Mouse (Mus musculus): ENCODE measurements around the gene Dnpep. TPM values are rescaled to one million over a fixed set of nuclear protein-coding genes. Genes with fewer than 3 reads are reported as not detected.

Dnpep gene
- polyA plus RNA-seq, 1 experiment from 2014 or later = 157 TPM

- no peaks in the 10 kb centered on the region for H3K27me3 ChIP-seq (ENCODE audit: low read depth, poor library complexity, severe bottlenecking)
- peak overlapping the region; percentile 63 for H3K27ac ChIP-seq (replicated peaks)
- H3K36me3 ChIP-seq = no peaks in the 10 kb centered on the region
- DNase-seq (ENCODE audit: low spot score) = peak; percentile 83
- WGBS = 4% methylated on average over 7 of the region's 7 CpGs
- no peak overlapping the region for H3K4me3 ChIP-seq
- no peaks in the 10 kb centered on the region for H3K9me3 ChIP-seq (replicated peaks)
- H3K4me1 ChIP-seq = peaks cover 33% of the 10 kb centered on the region
Observed at GRCm38 (mm10) chr1:75289376-75289775, 28.4 kb downstream of the Dnpep start.

DNA sequence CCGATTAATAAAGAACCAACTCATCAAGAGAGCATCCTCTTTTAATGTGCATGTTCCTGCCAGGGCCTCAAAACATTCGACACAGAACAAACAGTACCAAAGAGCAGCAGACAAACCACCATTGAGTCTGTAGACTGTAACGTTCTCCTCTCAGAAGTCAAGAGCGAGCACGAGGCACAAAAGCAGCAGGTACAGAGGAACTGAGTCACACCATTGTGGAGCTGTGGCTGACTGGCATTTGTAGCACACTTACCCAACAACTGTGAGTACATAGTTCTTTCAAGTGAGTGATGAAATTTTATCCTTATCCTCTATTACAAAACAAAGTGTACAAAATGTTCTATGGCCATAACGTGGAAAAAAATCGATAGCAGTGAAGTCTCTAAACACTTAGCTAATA lies 32.9 kb downstream of the Dnpep start:
- H3K27ac ChIP-seq (replicated peaks) = no peak overlapping the region
- 89% methylated on average over 7 of the region's 7 CpGs for WGBS
- no peaks in the 10 kb centered on the region for H3K27me3 ChIP-seq (ENCODE audit: low read depth, poor library complexity, severe bottlenecking)
- peaks cover 15% of the 10 kb centered on the region for H3K4me1 ChIP-seq
- H3K4me3 ChIP-seq = no peak overlapping the region
- H3K36me3 ChIP-seq = no peaks in the 10 kb centered on the region
- peaks cover 14% of the 10 kb centered on the region for H3K9me3 ChIP-seq (replicated peaks)
- no peak for DNase-seq (ENCODE audit: low spot score)

DNA sequence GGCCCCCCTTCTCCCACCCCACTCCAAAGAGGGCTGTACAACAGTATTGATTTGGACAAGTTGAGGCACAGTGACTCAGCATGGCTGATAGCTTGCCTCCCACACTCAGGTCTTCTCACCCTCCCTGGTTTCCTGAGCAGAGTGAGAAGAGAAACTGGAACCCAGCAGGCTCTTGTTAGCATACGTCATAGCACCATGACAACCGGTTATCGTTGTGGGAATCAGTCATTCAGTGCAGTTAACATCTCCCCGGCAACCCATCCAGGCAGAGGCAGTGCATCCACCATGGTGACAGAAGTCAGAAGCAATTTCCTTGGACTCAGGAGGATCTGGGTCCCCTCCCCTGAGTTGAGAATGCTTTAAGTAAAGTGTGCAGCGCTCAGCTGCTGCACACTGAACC lies 34.8 kb downstream of the Dnpep start:
- 77% methylated on average over 5 of the region's 5 CpGs for WGBS
- H3K27ac ChIP-seq (replicated peaks) = no peak overlapping the region
- H3K27me3 ChIP-seq (ENCODE audit: low read depth, poor library complexity, severe bottlenecking) = peaks cover 8% of the 10 kb centered on the region
- H3K36me3 ChIP-seq = no peaks in the 10 kb centered on the region
- H3K9me3 ChIP-seq (replicated peaks) = peaks cover 14% of the 10 kb centered on the region
- H3K4me3 ChIP-seq = no peak overlapping the region
- H3K4me1 ChIP-seq = peaks cover 4% of the 10 kb centered on the region; the same call in 1 of the 2 replicates
- DNase-seq (ENCODE audit: low spot score) = no peak

DNA sequence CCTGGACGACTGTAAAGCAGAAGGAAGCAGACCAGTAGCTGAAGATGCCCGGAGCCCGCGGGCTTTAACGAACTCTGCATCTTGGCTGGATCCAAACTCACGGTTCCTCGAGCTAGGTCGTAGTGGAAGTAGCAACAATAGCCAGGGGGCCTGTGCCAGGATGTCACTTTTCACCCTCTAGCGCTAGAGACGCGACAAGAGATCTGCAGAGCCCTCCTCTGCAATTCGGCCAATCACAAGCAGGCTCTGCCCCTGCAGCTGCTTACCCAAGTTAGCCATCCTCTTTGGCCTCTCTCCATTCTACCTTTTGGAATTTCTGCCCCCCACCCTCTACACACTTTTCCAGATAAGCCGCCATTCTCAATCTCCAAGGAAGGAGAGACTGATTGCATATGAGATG lies 39.6 kb downstream of the Dnpep start, which contains the start of gene Resp18:
Gene Resp18 (minus strand): TSS at position 188 of the 400 bp plus-strand sequence.
- peak within 1 kb of the TSS; percentile 41 for H3K4me3 ChIP-seq
- H3K27me3 ChIP-seq (ENCODE audit: low read depth, poor library complexity, severe bottlenecking) = peaks cover 39% of the 10 kb centered on the region

DNA sequence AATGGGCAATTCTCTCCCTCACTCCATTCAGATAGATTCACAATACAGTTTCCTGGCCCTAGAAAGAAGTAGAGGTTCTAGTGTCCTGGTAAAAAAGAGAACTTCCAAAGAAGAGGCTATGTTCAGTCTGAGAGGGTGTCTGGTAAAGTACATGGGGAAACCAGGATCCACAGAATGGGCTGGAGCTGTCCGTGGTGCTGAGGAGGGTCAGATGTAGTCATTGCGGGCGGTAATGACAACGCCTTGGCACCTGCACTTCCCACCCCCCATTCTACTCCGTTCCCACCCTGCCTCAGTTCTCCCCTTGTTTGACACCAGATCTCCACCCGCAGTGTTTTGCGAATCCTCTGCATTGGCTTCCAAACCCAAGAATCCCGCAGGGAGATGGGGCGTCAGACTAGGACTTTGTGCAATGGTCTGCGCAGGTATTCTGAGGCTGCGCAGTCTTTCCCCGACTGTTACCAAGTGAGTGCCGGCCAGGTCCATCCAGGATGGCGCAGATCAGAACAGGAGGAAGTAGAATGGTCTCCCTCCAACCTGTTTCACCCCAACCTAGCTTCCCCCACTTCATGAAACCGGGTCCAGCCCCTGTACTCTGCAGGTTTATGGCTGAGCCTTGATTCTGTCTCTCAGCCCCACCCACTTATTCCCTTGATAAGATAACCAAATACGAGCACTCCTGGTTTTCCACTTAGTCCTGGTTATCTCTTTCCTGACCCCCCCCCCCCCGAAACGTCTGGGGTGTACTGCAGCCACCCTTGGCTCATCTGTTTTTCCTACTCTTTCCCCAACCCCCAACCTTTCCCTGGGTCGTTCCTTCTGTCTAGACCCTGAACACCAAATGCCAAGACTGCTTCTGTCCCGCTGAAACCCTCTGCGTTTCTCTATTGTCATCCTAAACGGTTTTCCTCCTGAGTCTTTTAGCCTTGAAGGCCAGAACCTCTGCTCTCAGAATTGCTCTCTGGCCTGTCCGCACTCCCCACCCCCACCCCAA lies 40.3 kb downstream of the Dnpep start:
- H3K36me3 ChIP-seq = no peaks in the 10 kb centered on the region
- H3K4me1 ChIP-seq = peaks cover 12% of the 10 kb centered on the region; the same call in 1 of the 2 replicates
- 4% methylated on average over 23 of the region's 23 CpGs for whole genome bisulfite sequencing
- H3K27me3 ChIP-seq (ENCODE audit: low read depth, poor library complexity, severe bottlenecking) = peaks cover 39% of the 10 kb centered on the region
- peaks cover 14% of the 10 kb centered on the region for H3K9me3 ChIP-seq (replicated peaks)
- peak; percentile 60 for DNase-seq (ENCODE audit: low spot score)
- no peak overlapping the region for H3K27ac ChIP-seq (replicated peaks)
- peak overlapping the region; percentile 41 for H3K4me3 ChIP-seq

More for the DNA sequence above, 39.6 kb downstream of the Dnpep start, which contains the start of gene Resp18:
- Histone ChIP-seq H3K4me1 (peaks cover 12% of the 10 kb centered on the region; the same call in 1 of the 2 replicates), H3K27ac (replicated peaks) (no peak within 1 kb of the TSS), H3K9me3 (replicated peaks) (peaks cover 14% of the 10 kb centered on the region), H3K36me3 (no peaks in the 10 kb centered on the region)
- WGBS = 7% methylated on average over 13 of the region's 13 CpGs
- no peak for DNase-seq (ENCODE audit: low spot score)

- H3K4me1 ChIP-seq = peaks cover 16% of the 10 kb centered on the region
- H3K9me3 ChIP-seq (replicated peaks) = no peaks in the 10 kb centered on the region
- no peak within 1 kb of the TSS for H3K27ac ChIP-seq (replicated peaks)
- peak; percentile 44 for DNase-seq (ENCODE audit: low spot score)
- peaks cover 54% of the 10 kb centered on the region for H3K27me3 ChIP-seq (ENCODE audit: low read depth, poor library complexity, severe bottlenecking)
- H3K4me3 ChIP-seq = peak within 1 kb of the TSS; percentile 56
- no peaks in the 10 kb centered on the region for H3K36me3 ChIP-seq
- WGBS = 11% methylated on average over 32 of the region's 32 CpGs
Observed at GRCm38 (mm10) chr1:75264091-75264880, 53.5 kb downstream of the Dnpep start, which contains the start of gene Ptprn. Ptprn (minus strand) TSS chr1:75264502.

- Histone ChIP-seq H3K4me1 (peaks cover 16% of the 10 kb centered on the region), H3K4me3 (peak overlapping the region; percentile 56), H3K27me3 (ENCODE audit: low read depth, poor library complexity, severe bottlenecking) (peaks cover 56% of the 10 kb centered on the region), H3K27ac (replicated peaks) (no peak overlapping the region), H3K36me3 (no peaks in the 10 kb centered on the region), H3K9me3 (replicated peaks) (no peaks in the 10 kb centered on the region)
- WGBS = 2% methylated on average over 40 of the region's 40 CpGs
- peak; percentile 73 for DNase-seq (ENCODE audit: low spot score)
Observed at GRCm38 (mm10) chr1:75262969-75263951, 54.5 kb downstream of the Dnpep start.

- Histone ChIP-seq H3K36me3 (no peaks in the 10 kb centered on the region), H3K27ac (replicated peaks) (no peak overlapping the region), H3K9me3 (replicated peaks) (no peaks in the 10 kb centered on the region), H3K4me1 (peaks cover 16% of the 10 kb centered on the region), H3K4me3 (no peak overlapping the region), H3K27me3 (ENCODE audit: low read depth, poor library complexity, severe bottlenecking) (peaks cover 58% of the 10 kb centered on the region)
- DNase-seq (ENCODE audit: low spot score) = no peak
Observed at GRCm38 (mm10) chr1:75261278-75261677, 56.5 kb downstream of the Dnpep start.

Other genes with a start within 250 kb of the Dnpep start
- gene Nhej1, start 192.8 kb downstream of the Dnpep start, polyA plus RNA-seq (2016; fragmentation: Nextera tagmentation; extraction: Ambion mirVana) = 15.2 and 16.0 TPM in 2 replicates
- gene Slc23a3, start 184.1 kb downstream of the Dnpep start, polyA plus RNA-seq (2016; fragmentation: Nextera tagmentation; extraction: Ambion mirVana) = 0.11 TPM in 1 of 2 replicates, not detected in the other
- 51.7 and 60.4 TPM in 2 replicates for gene Cnppd1, start 175.3 kb downstream of the Dnpep start, polyA plus RNA-seq (2016; fragmentation: Nextera tagmentation; extraction: Ambion mirVana)
- gene Retreg2, start 175.2 kb downstream of the Dnpep start, polyA plus RNA-seq (2016; fragmentation: Nextera tagmentation; extraction: Ambion mirVana) = 44.1 and 55.4 TPM in 2 replicates
- 30.6 and 34.1 TPM in 2 replicates for gene Zfand2b, start 149.3 kb downstream of the Dnpep start, polyA plus RNA-seq (2016; fragmentation: Nextera tagmentation; extraction: Ambion mirVana)
- 42.5 and 50.6 TPM in 2 replicates for gene Abcb6, start 137.6 kb downstream of the Dnpep start, polyA plus RNA-seq (2016; fragmentation: Nextera tagmentation; extraction: Ambion mirVana)
- gene Ankzf1, start 125.8 kb downstream of the Dnpep start, polyA plus RNA-seq (2016; fragmentation: Nextera tagmentation; extraction: Ambion mirVana) = 22.9 and 24.1 TPM in 2 replicates
- 18.8 and 25.4 TPM in 2 replicates for gene Atg9a, start 125.8 kb downstream of the Dnpep start, polyA plus RNA-seq (2016; fragmentation: Nextera tagmentation; extraction: Ambion mirVana)
- 14.8 and 16.0 TPM in 2 replicates for gene Glb1l, start 107.2 kb downstream of the Dnpep start, polyA plus RNA-seq (2016; fragmentation: Nextera tagmentation; extraction: Ambion mirVana)
- 142 and 154 TPM in 2 replicates for gene Stk16, start 107.2 kb downstream of the Dnpep start, polyA plus RNA-seq (2016; fragmentation: Nextera tagmentation; extraction: Ambion mirVana)
- gene Tuba4a, start 98.1 kb downstream of the Dnpep start, polyA plus RNA-seq (2016; fragmentation: Nextera tagmentation; extraction: Ambion mirVana) = 9.0 and 10.0 TPM in 2 replicates
- gene A630095N17Rik, start 85.9 kb downstream of the Dnpep start, polyA plus RNA-seq (2016; fragmentation: Nextera tagmentation; extraction: Ambion mirVana) = not detected in 2 replicates
- gene Dnajb2, start 81.6 kb downstream of the Dnpep start, polyA plus RNA-seq (2016; fragmentation: Nextera tagmentation; extraction: Ambion mirVana) = 27.5 and 27.9 TPM in 2 replicates
- 3.6 and 6.1 TPM in 2 replicates for gene Ptprn, start 53.5 kb downstream of the Dnpep start, polyA plus RNA-seq (2016; fragmentation: Nextera tagmentation; extraction: Ambion mirVana)
- gene Resp18, start 39.6 kb downstream of the Dnpep start, polyA plus RNA-seq (2016; fragmentation: Nextera tagmentation; extraction: Ambion mirVana) = 7.2 and 16.2 TPM in 2 replicates
- 1.1 and 2.8 TPM in 2 replicates for gene Des, start 42.3 kb upstream of the Dnpep start, polyA plus RNA-seq (2016; fragmentation: Nextera tagmentation; extraction: Ambion mirVana)
- 23.6 and 26.9 TPM in 2 replicates for gene Speg, start 57.3 kb upstream of the Dnpep start, polyA plus RNA-seq (2016; fragmentation: Nextera tagmentation; extraction: Ambion mirVana)
- 70.2 and 73.1 TPM in 2 replicates for gene Gmppa, start 117.9 kb upstream of the Dnpep start, polyA plus RNA-seq (2016; fragmentation: Nextera tagmentation; extraction: Ambion mirVana)
- gene Asic4, start 132.4 kb upstream of the Dnpep start, polyA plus RNA-seq (2016; fragmentation: Nextera tagmentation; extraction: Ambion mirVana) = 6.1 and 17.7 TPM in 2 replicates
- gene Chpf, start 161.3 kb upstream of the Dnpep start, polyA plus RNA-seq (2016; fragmentation: Nextera tagmentation; extraction: Ambion mirVana) = 24.4 and 25.2 TPM in 2 replicates
- 9.9 and 17.4 TPM in 2 replicates for gene Tmem198, start 161.5 kb upstream of the Dnpep start, polyA plus RNA-seq (2016; fragmentation: Nextera tagmentation; extraction: Ambion mirVana)
- gene Obsl1, start 188.5 kb upstream of the Dnpep start, polyA plus RNA-seq (2016; fragmentation: Nextera tagmentation; extraction: Ambion mirVana) = 35.2 and 35.7 TPM in 2 replicates
- gene Inha, start 189.1 kb upstream of the Dnpep start, polyA plus RNA-seq (2016; fragmentation: Nextera tagmentation; extraction: Ambion mirVana) = 1.7 and 2.7 TPM in 2 replicates
- gene Stk11ip, start 203.5 kb upstream of the Dnpep start, polyA plus RNA-seq (2016; fragmentation: Nextera tagmentation; extraction: Ambion mirVana) = 31.7 and 33.0 TPM in 2 replicates
- 13.2 and 16.7 TPM in 2 replicates for gene Slc4a3, start 228.3 kb upstream of the Dnpep start, polyA plus RNA-seq (2016; fragmentation: Nextera tagmentation; extraction: Ambion mirVana)